Mouse (Mus musculus): Measurements from ENCODE around the gene Oprd1.

DNA sequence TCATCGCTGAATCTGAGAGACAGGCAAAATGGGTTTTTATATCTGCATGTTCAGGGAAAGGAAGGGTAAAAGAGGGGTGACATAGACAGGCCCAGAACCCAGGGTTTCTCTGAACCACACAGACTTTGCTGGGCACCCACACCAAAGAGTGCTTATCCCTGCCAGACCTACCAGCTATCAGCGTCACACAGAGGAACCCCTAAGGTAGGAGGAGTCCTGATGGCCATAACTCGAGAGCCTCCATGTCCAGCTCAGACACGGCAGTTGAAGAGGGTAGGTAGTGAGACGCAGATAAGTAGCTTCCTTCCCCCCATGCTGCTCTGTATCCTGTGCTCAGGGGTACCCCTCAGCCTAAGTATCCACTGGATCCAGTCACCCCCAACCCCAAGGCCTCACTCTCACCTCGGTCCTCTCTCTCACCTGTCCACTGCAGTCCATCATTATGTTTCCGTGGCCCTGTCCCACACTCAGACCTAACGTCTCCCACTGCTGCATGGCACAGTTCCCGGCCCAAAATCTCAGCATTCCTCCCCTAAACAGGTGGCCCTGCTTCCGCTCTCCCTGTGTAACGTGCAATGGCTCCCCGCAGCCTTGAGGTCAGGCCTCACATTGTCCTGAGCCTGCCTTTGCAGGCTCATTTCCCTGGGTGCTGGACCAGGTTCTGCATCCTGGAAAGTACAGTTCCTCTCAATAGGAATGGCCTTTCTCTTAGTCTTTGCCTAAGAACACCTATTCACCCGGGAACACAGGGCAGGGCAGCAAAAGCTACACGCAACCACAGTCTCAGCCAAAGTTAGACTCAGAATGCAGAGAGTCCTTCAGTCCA is 77.0 kb downstream of the Oprd1 start:
- no peak for TF ChIP-seq CTCF (IDR thresholded peaks at IDR 0.05; ENCODE audit: low read depth, low read length)
- TF ChIP-seq POLR2A (IDR thresholded peaks at IDR 0.05; ENCODE audit: borderline replicate concordance, low read depth, low read length): no peak
